ENCODE assay signal across 9 mouse cellular contexts in genomic region chr17:26849746-26850357, GRCm38 (mm10). TPM values are rescaled to one million over a fixed set of nuclear protein-coding genes. Genes with fewer than 3 reads are reported as not detected.
DNase-seq lines count a peak whose midpoint lies in the region; ATAC-seq and TF ChIP-seq lines count a peak whose summit lies in the region.
"Had no signal": no experiment of that assay in that cellular context is flagged by ENCODE, and none has a peak within 500 bp of the region (broad histone marks: within the 10 kb centered on the region; RNA-seq: fewer than 3 reads in every experiment).

No protein-coding gene starts in this region.

- peak overlapping the region; percentile 42 for H3K4me2 ChIP-seq in forebrain, embryonic 13.5 days
- peak overlapping the region; percentile 27; the same call in 1 of the 2 replicates for H3K4me2 ChIP-seq in kidney, embryonic 14.5 days (replicated peaks; ENCODE audit: low read depth, low read length)
- peak overlapping the region; percentile 9; the same call in 1 of the 2 replicates for H3K4me2 ChIP-seq in midbrain, postnatal 0 days (ENCODE audit: low read depth, low read length, poor library complexity, severe bottlenecking)

- WGBS in forebrain, embryonic 13.5 days, result 2% methylated on average over 44 of the region's 44 CpGs
- under 1% methylated on average over 44 of the region's 44 CpGs for WGBS in kidney, embryonic 14.5 days
- under 1% methylated on average over 44 of the region's 44 CpGs for WGBS in midbrain, postnatal 0 days

- peak overlapping the region; percentile 19 for H3K4me3 ChIP-seq in forebrain, embryonic 13.5 days
- H3K4me3 ChIP-seq in kidney, embryonic 14.5 days (ENCODE audit: low read length), result peak overlapping the region; percentile 24
- no peak overlapping the region for H3K4me3 ChIP-seq in midbrain, postnatal 0 days (ENCODE audit: low read depth, low read length)

- H3K9ac ChIP-seq in forebrain, embryonic 13.5 days, result peak overlapping the region; percentile 30; the same call in 1 of the 2 replicates
- no peak overlapping the region for H3K9ac ChIP-seq in kidney, embryonic 14.5 days (ENCODE audit: low read depth, low read length)
- no peak overlapping the region for H3K9ac ChIP-seq in midbrain, postnatal 0 days (replicated peaks; ENCODE audit: low read length, poor library complexity, severe bottlenecking)

- peaks cover 92% of the 10 kb centered on the region for H3K27me3 ChIP-seq in forebrain, embryonic 13.5 days
- peaks cover 92% of the 10 kb centered on the region for H3K27me3 ChIP-seq in kidney, embryonic 14.5 days (ENCODE audit: control insufficient read depth, insufficient read depth, low read length)
- peaks cover 68% of the 10 kb centered on the region for H3K27me3 ChIP-seq in midbrain, postnatal 0 days (ENCODE audit: insufficient read depth, low read length)

- no peak overlapping the region for H3K27ac ChIP-seq in forebrain, embryonic 13.5 days
- H3K27ac ChIP-seq in kidney, embryonic 14.5 days (ENCODE audit: low read depth, low read length), result no peak overlapping the region
- H3K27ac ChIP-seq in midbrain, postnatal 0 days (ENCODE audit: low read depth, low read length), result no peak overlapping the region

- no peaks in the 10 kb centered on the region for H3K36me3 ChIP-seq in forebrain, embryonic 13.5 days (ENCODE audit: poor library complexity, severe bottlenecking)
- H3K36me3 ChIP-seq in kidney, embryonic 14.5 days (ENCODE audit: control insufficient read depth, insufficient read depth, low read length), result no peaks in the 10 kb centered on the region
- no peaks in the 10 kb centered on the region for H3K36me3 ChIP-seq in midbrain, postnatal 0 days (ENCODE audit: insufficient read depth, low read length)

- DNase-seq in kidney, adult 18-20 months, result peak; percentile 37
- no peak for DNase-seq in kidney, adult 8-10 months
- no peak for DNase-seq in midbrain, postnatal 0 days (ENCODE audit: low spot score)
- DNase-seq in frontal cortex, postnatal 36 days (ENCODE audit: low spot score in 2 of 2), result no peak
- no peak for DNase-seq in cerebellum, adult 9-11 months

- ATAC-seq in forebrain, embryonic 13.5 days, result no peak
- no peak for ATAC-seq in kidney, embryonic 14.5 days (ENCODE audit: low FRiP score, low TSS enrichment)
- no peak for ATAC-seq in midbrain, postnatal 0 days (ENCODE audit: low FRiP score)
- ATAC-seq in granulocyte monocyte progenitor cell, adult 5-6 weeks (replicated peaks; ENCODE audit: poor library complexity, severe bottlenecking), result no peak

- TF ChIP-seq CTCF in midbrain, postnatal 0 days (IDR thresholded peaks at IDR 0.05), result no peak

- H3K4me1 ChIP-seq in forebrain, embryonic 13.5 days, result peaks cover 16% of the 10 kb centered on the region
- peaks cover 13% of the 10 kb centered on the region; the same call in 1 of the 2 replicates for H3K4me1 ChIP-seq in kidney, embryonic 14.5 days (ENCODE audit: control insufficient read depth, insufficient read depth, low read length)
- H3K4me1 ChIP-seq in midbrain, postnatal 0 days (ENCODE audit: insufficient read depth, low read length), result 0 out of 2 replicates have a peak, but pooled peaks cover 3% of the 10 kb centered on the region

- no peaks in the 10 kb centered on the region for H3K9me3 ChIP-seq in forebrain, embryonic 13.5 days (replicated peaks)
- no peaks in the 10 kb centered on the region for H3K9me3 ChIP-seq in kidney, embryonic 14.5 days (ENCODE audit: control insufficient read depth, low read length)
- H3K9me3 ChIP-seq in midbrain, postnatal 0 days (ENCODE audit: low read length), result no peaks in the 10 kb centered on the region

RNA-seq across cellular contexts. Expression of gene Nkx2-5, which starts 5.0 kb away (rescaled TPM):
- polyA plus RNA-seq in forebrain, embryonic 13.5 days (2015; fragmentation: Nextera tagmentation; extraction: Ambion mirVana), result 0.53 TPM in 1 of 2 replicates, not detected in the other
- not detected in 2 replicates for polyA plus RNA-seq in kidney, embryonic 14.5 days (2014; fragmentation: Nextera tagmentation; extraction: Ambion mirVana)
- total RNA-seq in midbrain, postnatal 0 days (2014; rRNA removed), result not detected in 2 replicates
- not detected in 2 replicates for polyA plus RNA-seq in midbrain, postnatal 0 days (2015; fragmentation: Nextera tagmentation; extraction: Ambion mirVana)
- total RNA-seq in granulocyte monocyte progenitor cell, adult 5-6 weeks (2014; fragmentation: Nextera tagmentation), result not detected in 2 replicates
- not detected in 2 replicates for total RNA-seq in granulocyte monocyte progenitor cell, adult 5-6 weeks (2017)
- total RNA-seq: MEL had no signal
